Mouse (Mus musculus) ES-Bruce4 (cell line): ENCODE data around the gene Sema3c.

Experiments used
- CTCF ChIP-seq: IDR thresholded peaks from one replicate; pipeline ENCODE4 v1.8.1; 2011; ENCODE audit warnings: low read depth, low read length
- POLR2A ChIP-seq: IDR thresholded peaks from one replicate; pipeline ENCODE4 v1.8.1; 2011; ENCODE audit warnings: low read length; ENCODE audit not compliant: insufficient read depth

DNA sequence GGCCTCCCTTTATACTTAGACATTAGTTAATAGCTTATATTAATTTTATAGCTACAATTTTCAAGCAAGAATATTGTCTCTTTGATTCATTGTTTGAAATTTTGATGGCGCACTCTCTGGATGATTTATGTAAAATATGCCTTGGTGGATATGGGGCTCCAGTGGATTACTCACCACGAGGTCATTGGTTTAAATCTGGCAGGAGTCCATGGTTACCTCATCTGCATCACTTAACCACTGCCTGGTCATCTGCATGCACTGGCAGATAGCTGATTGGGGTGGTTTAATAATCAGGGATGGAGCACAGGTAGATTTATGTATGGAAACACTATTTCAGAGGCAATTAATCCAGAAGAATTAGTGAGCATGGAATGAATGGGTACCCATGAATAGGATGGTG is 2.0 kb downstream of the Sema3c start:
- TF ChIP-seq CTCF = no peak
- TF ChIP-seq POLR2A = no peak
